Mouse (Mus musculus): Measurements from ENCODE around the gene Zfp827. TPM values are rescaled to one million over a fixed set of nuclear protein-coding genes. Genes with fewer than 3 reads are reported as not detected.
"Not testable (repeated sequence)": the region's sequence is repeated elsewhere in the genome, so short reads cannot be mapped to it uniquely, and the experiment has no call there.

The Zfp827 gene
- polyA plus RNA-seq, 1 experiment from 2014 or later: 13.1 TPM

DNA sequence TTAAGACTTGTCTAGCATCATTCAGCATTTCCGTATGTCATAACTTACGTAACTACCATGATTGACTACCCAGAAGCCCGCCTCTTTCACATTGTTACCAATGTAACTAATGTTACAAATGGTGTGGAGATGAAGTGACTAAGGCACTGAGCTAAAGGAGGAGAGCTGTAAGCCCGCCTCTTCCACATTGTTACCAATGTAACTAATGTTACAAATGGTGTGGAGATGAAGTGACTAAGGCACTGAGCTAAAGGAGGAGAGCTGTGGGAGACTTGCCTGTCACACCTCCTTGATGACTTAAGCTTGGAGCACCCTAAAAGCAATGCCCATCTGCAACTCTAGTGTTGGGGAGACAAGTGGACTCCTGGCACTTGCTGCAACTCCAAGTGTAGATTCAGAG is 100.3 kb downstream of the Zfp827 start:
- H3K4me1 ChIP-seq (replicated peaks; ENCODE audit: control insufficient read depth, insufficient read depth, low read length); H3K4me3 ChIP-seq (ENCODE audit: low read depth, low read length); H3K9ac ChIP-seq (ENCODE audit: low read length); H3K4me2 ChIP-seq (ENCODE audit: low read depth, low read length, severe bottlenecking); H3K27ac ChIP-seq (ENCODE audit: low read depth, low read length); H3K36me3 ChIP-seq (ENCODE audit: control insufficient read depth, insufficient read depth, low read length); H3K9me3 ChIP-seq (ENCODE audit: control insufficient read depth, low read length); H3K27me3 ChIP-seq (ENCODE audit: control insufficient read depth, insufficient read depth, low read length); ATAC-seq (replicated peaks; ENCODE audit: low FRiP score); DNase-seq (ENCODE audit: low spot score): not testable (repeated sequence)
- WGBS: 93% methylated on average over 4 of the region's 4 CpGs

DNA sequence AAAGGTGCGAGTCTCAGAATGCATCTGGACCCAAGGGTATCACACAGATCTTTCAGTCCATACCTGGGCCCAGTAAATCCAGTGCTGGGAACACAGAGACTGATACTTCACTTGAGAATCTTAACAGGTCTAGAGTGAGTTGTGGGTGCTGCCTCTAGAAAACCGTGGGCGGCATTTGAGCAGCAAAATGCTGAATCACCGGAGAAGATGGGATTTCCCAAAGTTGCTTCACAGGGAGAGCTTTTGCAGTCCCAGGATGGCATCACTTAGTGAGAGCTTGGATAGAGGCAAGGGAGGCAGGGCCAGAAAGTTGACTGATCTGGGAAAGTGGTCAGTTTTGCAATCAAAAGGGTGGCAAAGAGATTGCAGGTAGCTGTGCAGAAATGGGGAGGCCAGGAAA is 111.4 kb downstream of the Zfp827 start:
- 93% methylated on average over 4 of the region's 4 CpGs for WGBS
- no peak overlapping the region for H3K9ac ChIP-seq (ENCODE audit: low read length)
- DNase-seq (ENCODE audit: low spot score) (no peak), ATAC-seq (replicated peaks; ENCODE audit: low FRiP score) (no peak)
- no peak overlapping the region for H3K4me2 ChIP-seq (ENCODE audit: low read depth, low read length, severe bottlenecking)
- H3K36me3 ChIP-seq (ENCODE audit: control insufficient read depth, insufficient read depth, low read length): no peaks in the 10 kb centered on the region; the same call in 1 of the 2 replicates
- H3K27ac ChIP-seq (ENCODE audit: low read depth, low read length): no peak overlapping the region
- no peaks in the 10 kb centered on the region for H3K9me3 ChIP-seq (ENCODE audit: control insufficient read depth, low read length)
- no peaks in the 10 kb centered on the region for H3K4me1 ChIP-seq (replicated peaks; ENCODE audit: control insufficient read depth, insufficient read depth, low read length)
- no peaks in the 10 kb centered on the region for H3K27me3 ChIP-seq (ENCODE audit: control insufficient read depth, insufficient read depth, low read length)
- H3K4me3 ChIP-seq (ENCODE audit: low read depth, low read length): no peak overlapping the region

DNA sequence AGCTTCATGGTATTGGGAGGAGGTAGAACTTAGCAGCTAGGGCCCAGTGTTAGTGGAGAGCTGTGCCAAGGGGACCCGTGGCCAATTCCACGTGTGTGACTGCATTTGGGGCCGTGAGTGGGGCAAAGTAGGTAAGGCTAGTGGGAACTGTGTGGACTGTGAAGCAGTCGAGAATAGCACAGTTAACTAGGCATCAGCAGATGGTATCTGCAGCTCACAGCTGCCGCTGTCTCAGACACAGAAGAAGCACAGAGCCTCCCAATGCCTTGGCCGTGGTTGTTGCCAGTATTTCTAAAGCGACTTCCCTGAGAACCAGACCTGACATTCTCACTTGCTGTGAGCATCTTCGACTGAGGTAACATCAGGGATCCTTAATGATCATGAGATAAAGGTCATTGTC is 112.7 kb downstream of the Zfp827 start:
- WGBS: 91% methylated on average over 8 of the region's 8 CpGs
- Histone ChIP-seq H3K27me3 (ENCODE audit: control insufficient read depth, insufficient read depth, low read length) (no peaks in the 10 kb centered on the region), H3K27ac (ENCODE audit: low read depth, low read length) (no peak overlapping the region), H3K9ac (ENCODE audit: low read length) (no peak overlapping the region), H3K4me3 (ENCODE audit: low read depth, low read length) (no peak overlapping the region), H3K4me2 (ENCODE audit: low read depth, low read length, severe bottlenecking) (no peak overlapping the region), H3K4me1 (replicated peaks; ENCODE audit: control insufficient read depth, insufficient read depth, low read length) (no peaks in the 10 kb centered on the region), H3K36me3 (ENCODE audit: control insufficient read depth, insufficient read depth, low read length) (no peaks in the 10 kb centered on the region; the same call in 1 of the 2 replicates), H3K9me3 (ENCODE audit: control insufficient read depth, low read length) (no peaks in the 10 kb centered on the region)
- ATAC-seq (replicated peaks; ENCODE audit: low FRiP score): no peak
- no peak for DNase-seq (ENCODE audit: low spot score)

DNA sequence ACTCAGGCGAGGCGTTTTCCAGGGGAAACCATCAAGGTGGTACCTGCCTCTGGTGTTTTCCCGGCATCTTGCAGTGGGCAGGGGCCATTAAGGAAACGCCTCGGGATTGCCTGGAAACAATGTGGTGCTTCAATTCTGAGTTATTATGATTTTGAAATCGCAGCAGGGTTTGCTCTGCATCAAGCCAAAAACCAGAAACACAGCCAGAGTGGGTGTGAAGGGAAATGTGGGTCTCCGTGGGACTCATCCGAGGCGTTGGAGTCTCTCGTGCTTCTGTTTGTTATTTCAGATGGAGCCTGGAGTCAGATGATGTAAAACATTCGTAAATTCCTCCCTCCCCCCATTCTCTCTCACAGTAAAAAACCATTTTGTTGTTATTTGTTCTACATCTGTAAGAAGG is 113.4 kb downstream of the Zfp827 start:
- no peak overlapping the region for H3K4me3 ChIP-seq (ENCODE audit: low read depth, low read length)
- H3K4me1 ChIP-seq (replicated peaks; ENCODE audit: control insufficient read depth, insufficient read depth, low read length): no peaks in the 10 kb centered on the region
- no peak overlapping the region for H3K4me2 ChIP-seq (ENCODE audit: low read depth, low read length, severe bottlenecking)
- ATAC-seq (replicated peaks; ENCODE audit: low FRiP score) (no peak), DNase-seq (ENCODE audit: low spot score) (no peak)
- H3K27me3 ChIP-seq (ENCODE audit: control insufficient read depth, insufficient read depth, low read length): no peaks in the 10 kb centered on the region
- no peaks in the 10 kb centered on the region; the same call in 1 of the 2 replicates for H3K36me3 ChIP-seq (ENCODE audit: control insufficient read depth, insufficient read depth, low read length)
- no peak overlapping the region for H3K9ac ChIP-seq (ENCODE audit: low read length)
- no peak overlapping the region for H3K27ac ChIP-seq (ENCODE audit: low read depth, low read length)
- no peaks in the 10 kb centered on the region for H3K9me3 ChIP-seq (ENCODE audit: control insufficient read depth, low read length)
- 88% methylated on average over 11 of the region's 11 CpGs for WGBS

DNA sequence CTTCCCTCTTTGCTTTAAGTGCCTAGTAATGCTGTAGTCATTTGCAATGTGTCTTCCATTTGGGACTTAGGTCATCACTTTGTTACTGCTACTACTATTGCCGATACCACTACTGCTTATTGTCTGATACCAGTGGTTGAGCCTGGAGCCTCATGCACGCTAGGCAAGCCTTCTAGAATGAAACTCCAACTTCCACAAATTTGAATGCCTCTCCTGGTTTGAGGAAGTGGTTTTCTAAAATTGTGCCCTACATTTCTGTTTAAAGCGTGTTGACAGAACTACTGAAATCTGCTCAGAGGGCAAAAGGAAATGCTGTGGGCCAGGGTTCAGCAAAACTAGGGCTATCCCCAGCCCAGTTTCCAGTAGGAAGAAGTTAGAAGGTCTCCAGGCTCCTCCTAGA is 115.5 kb downstream of the Zfp827 start:
- H3K9ac ChIP-seq (ENCODE audit: low read length): no peak overlapping the region
- no peaks in the 10 kb centered on the region for H3K4me1 ChIP-seq (replicated peaks; ENCODE audit: control insufficient read depth, insufficient read depth, low read length)
- H3K27ac ChIP-seq (ENCODE audit: low read depth, low read length): no peak overlapping the region
- H3K36me3 ChIP-seq (ENCODE audit: control insufficient read depth, insufficient read depth, low read length): no peaks in the 10 kb centered on the region; the same call in 1 of the 2 replicates
- H3K9me3 ChIP-seq (ENCODE audit: control insufficient read depth, low read length): no peaks in the 10 kb centered on the region
- DNase-seq (ENCODE audit: low spot score) (no peak), ATAC-seq (replicated peaks; ENCODE audit: low FRiP score) (no peak)
- WGBS: 95% methylated on average over 3 of the region's 3 CpGs
- no peak overlapping the region for H3K4me3 ChIP-seq (ENCODE audit: low read depth, low read length)
- no peak overlapping the region for H3K4me2 ChIP-seq (ENCODE audit: low read depth, low read length, severe bottlenecking)
- no peaks in the 10 kb centered on the region for H3K27me3 ChIP-seq (ENCODE audit: control insufficient read depth, insufficient read depth, low read length)

DNA sequence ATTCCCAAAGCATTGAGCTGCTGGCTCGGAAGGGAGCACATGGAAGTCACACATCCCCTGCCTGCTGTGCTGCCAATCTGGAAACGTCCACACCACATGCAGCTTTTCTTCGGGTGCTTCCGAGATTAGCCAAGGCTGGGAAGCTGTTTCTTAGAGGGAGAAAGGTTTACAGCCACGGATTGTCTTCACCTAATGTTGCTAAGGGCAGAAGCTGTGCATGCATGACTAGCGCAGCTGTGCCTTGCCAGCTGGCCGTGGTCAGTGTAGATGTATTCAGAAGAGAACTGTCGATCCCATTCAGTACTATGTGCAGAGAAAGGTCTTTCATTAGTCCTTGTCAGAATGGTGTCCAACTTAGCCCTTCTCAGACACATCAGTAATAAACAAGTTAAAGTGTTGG is 117.0 kb downstream of the Zfp827 start:
- ATAC-seq (replicated peaks; ENCODE audit: low FRiP score): no peak
- WGBS: 89% methylated on average over 8 of the region's 8 CpGs
- H3K36me3 ChIP-seq (ENCODE audit: control insufficient read depth, insufficient read depth, low read length): no peaks in the 10 kb centered on the region; the same call in 1 of the 2 replicates

DNA sequence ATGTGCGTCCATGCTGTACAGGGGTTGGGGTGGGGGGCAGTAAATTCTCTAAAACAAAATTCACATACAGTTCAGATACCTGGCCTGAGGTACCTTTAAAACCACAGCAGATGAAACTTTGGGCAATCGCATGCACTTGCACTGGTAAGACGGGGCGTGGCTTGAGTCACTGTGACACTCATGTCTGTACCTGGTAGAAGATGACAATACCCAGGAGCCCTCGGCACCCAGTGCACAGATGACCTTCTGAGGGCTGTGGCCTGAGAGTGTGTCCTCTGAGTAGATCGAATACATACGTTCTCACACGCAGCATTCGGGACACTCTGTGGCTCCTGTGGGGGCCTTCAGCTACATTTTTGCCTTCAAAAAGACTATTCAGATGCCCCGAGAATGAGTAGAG is 117.4 kb downstream of the Zfp827 start:
- Histone ChIP-seq H3K36me3 (ENCODE audit: control insufficient read depth, insufficient read depth, low read length) (no peaks in the 10 kb centered on the region; the same call in 1 of the 2 replicates), H3K4me2 (ENCODE audit: low read depth, low read length, severe bottlenecking) (no peak overlapping the region), H3K4me3 (ENCODE audit: low read depth, low read length) (no peak overlapping the region), H3K9ac (ENCODE audit: low read length) (no peak overlapping the region), H3K4me1 (replicated peaks; ENCODE audit: control insufficient read depth, insufficient read depth, low read length) (no peaks in the 10 kb centered on the region), H3K27me3 (ENCODE audit: control insufficient read depth, insufficient read depth, low read length) (no peaks in the 10 kb centered on the region), H3K27ac (ENCODE audit: low read depth, low read length) (no peak overlapping the region), H3K9me3 (ENCODE audit: control insufficient read depth, low read length) (no peaks in the 10 kb centered on the region)
- 96% methylated on average over 10 of the region's 10 CpGs for WGBS
- ATAC-seq (replicated peaks; ENCODE audit: low FRiP score) (no peak), DNase-seq (ENCODE audit: low spot score) (no peak)

More for the DNA sequence above, 117.0 kb downstream of the Zfp827 start:
- Histone ChIP-seq H3K4me3 (ENCODE audit: low read depth, low read length) (no peak overlapping the region), H3K4me1 (replicated peaks; ENCODE audit: control insufficient read depth, insufficient read depth, low read length) (no peaks in the 10 kb centered on the region), H3K27me3 (ENCODE audit: control insufficient read depth, insufficient read depth, low read length) (no peaks in the 10 kb centered on the region), H3K4me2 (ENCODE audit: low read depth, low read length, severe bottlenecking) (no peak overlapping the region), H3K27ac (ENCODE audit: low read depth, low read length) (no peak overlapping the region), H3K9ac (ENCODE audit: low read length) (no peak overlapping the region), H3K9me3 (ENCODE audit: control insufficient read depth, low read length) (no peaks in the 10 kb centered on the region)
- no peak for DNase-seq (ENCODE audit: low spot score)

DNA sequence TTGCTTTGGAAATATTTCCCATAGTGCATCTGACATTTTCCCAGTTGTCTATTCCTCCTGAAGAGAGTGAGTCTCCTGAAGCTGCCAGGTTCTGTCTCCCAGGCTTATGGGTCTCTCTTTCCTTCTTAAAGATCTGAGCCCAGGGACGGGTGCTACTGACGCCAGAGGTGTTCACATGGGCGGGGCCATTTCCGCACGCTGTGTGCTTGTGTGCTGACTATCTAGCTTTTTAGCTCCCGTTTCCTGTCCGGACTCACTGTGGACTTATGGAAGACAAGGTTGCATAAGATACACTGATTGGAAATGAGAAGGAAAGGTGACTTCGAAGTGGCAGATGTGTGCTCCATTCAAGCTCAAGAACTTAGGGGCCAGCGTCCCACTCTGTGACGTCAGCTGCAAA is 120.6 kb downstream of the Zfp827 start:
- no peaks in the 10 kb centered on the region for H3K27me3 ChIP-seq (ENCODE audit: control insufficient read depth, insufficient read depth, low read length)
- H3K9me3 ChIP-seq (ENCODE audit: control insufficient read depth, low read length): no peaks in the 10 kb centered on the region
- H3K4me2 ChIP-seq (ENCODE audit: low read depth, low read length, severe bottlenecking): no peak overlapping the region
- no peaks in the 10 kb centered on the region; the same call in 1 of the 2 replicates for H3K36me3 ChIP-seq (ENCODE audit: control insufficient read depth, insufficient read depth, low read length)
- no peak overlapping the region for H3K27ac ChIP-seq (ENCODE audit: low read depth, low read length)
- H3K9ac ChIP-seq (ENCODE audit: low read length): no peak overlapping the region
- H3K4me1 ChIP-seq (replicated peaks; ENCODE audit: control insufficient read depth, insufficient read depth, low read length): no peaks in the 10 kb centered on the region
- no peak for ATAC-seq (replicated peaks; ENCODE audit: low FRiP score)
- no peak overlapping the region for H3K4me3 ChIP-seq (ENCODE audit: low read depth, low read length)
- 94% methylated on average over 10 of the region's 10 CpGs for WGBS
- no peak for DNase-seq (ENCODE audit: low spot score)

DNA sequence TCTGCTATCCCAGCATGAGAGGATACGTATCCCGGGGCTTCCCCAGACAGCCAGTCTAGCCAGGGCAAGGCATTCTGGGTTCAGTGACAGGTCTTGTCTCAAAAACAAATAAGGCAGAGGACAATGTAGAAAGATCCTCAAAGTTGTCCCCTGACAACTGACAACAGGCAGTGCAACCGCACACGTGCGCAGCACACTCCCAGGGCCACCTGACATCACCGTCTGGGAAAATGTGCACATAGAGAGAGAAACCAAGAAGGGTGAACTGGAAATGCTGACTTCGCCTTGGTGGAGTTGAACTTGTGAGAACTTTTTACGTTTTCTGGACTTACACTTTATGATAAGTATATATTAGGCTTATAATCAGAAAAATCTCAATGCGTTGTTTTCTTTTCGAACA is 121.6 kb downstream of the Zfp827 start:
- 96% methylated on average over 10 of the region's 10 CpGs for WGBS
- Histone ChIP-seq H3K27ac (ENCODE audit: low read depth, low read length) (no peak overlapping the region), H3K9me3 (ENCODE audit: control insufficient read depth, low read length) (no peaks in the 10 kb centered on the region), H3K4me3 (ENCODE audit: low read depth, low read length) (no peak overlapping the region), H3K4me2 (ENCODE audit: low read depth, low read length, severe bottlenecking) (no peak overlapping the region), H3K36me3 (ENCODE audit: control insufficient read depth, insufficient read depth, low read length) (no peaks in the 10 kb centered on the region; the same call in 1 of the 2 replicates), H3K4me1 (replicated peaks; ENCODE audit: control insufficient read depth, insufficient read depth, low read length) (no peaks in the 10 kb centered on the region), H3K27me3 (ENCODE audit: control insufficient read depth, insufficient read depth, low read length) (no peaks in the 10 kb centered on the region), H3K9ac (ENCODE audit: low read length) (no peak overlapping the region)
- ATAC-seq (replicated peaks; ENCODE audit: low FRiP score) (no peak), DNase-seq (ENCODE audit: low spot score) (no peak)

All from forebrain, embryonic 11.5 days (tissue).